Mouse (Mus musculus): ENCODE data around the gene Casr.

Gene Casr

DNA sequence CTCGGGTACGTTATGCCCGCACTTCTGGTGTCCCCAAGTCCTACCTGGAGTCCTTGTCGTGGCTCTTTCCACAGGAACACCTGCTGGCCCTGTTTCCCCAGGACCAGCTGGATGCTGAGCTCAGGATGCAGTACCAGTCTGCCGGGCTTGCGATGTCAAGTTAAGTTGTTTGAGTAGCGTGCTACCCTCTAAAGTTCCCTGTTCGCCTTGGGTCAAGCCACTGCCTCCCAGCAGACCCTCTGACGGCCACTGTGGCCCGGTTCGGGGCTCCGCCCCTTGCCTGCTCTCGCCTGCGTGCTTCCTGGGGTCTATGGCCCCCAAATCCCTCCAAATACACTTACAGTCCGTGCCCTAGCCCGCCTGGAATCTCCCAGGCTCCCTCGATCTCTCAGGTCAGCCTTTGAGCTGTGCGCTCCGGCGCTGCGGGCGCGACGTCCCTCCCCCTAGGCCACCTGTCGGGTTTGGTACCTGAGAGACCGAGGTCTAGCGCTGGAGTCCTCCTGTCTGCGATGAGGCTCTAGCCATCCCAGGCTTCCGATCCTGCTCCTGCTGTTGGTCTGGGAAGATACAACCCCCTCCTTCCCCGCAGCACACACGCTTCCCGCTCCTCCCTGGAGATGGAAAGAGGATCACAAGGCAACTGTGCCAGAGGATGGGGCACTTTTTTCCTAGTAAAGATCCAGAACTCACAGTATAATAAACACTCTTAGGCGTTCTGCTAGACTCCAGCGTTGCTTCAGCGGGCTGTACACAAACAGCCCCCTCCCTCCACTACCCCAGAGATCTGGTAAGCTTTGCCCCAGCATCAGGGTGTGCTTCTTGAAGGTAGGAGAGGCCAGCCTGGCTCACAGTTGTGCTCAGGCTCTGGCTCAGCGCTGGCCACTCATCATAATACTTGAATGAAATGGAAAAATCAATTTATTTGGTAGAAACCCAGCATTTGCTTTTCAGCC is at the start of gene Casr:
TSS of gene Casr (minus strand) at position 756 of the 953 bp plus-strand sequence.
- peak; percentile 23 for DNase-seq (ENCODE audit: low read depth, low spot score)

DNA sequence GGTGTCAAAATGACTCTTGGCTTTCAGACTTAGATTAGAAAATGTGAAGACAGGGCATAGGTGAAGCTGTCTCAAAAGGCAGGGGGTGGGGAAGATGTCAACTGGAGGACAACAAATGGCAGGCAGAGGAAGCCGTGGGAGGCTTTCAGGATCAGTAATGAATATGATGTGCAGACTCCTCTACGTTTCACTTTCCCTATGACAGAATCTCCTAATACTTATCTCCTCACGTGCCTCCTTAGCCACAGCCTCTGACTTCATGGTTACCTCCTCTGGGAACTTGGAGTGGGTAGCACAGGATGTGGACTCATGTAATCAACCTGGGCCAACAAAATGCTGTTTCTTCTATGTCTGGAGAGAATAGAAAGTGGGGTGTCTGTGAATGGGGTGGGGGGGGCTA is 40.7 kb upstream of the Casr start:
- no peak for DNase-seq (ENCODE audit: low read depth, low spot score)

DNA sequence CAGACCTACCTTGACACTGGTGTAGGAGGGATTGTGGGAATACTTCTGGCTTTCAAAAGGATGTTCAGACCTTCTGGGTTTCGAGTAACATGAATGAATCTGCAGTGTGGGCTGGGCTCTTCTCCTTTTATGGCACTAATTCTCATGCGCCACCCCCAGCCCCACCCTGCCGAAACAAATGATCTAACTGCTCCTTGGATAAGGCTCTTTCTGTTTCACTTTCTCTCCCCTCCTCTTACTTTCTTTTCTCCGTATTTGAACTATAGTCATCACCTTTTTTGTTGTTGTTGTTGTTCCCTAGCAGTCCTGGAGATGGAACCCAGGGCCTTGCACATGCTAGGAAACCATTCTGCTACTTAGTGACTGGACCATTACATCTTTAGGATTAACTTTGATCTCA is 36.3 kb upstream of the Casr start:
- no peak for DNase-seq (ENCODE audit: low read depth, low spot score)

DNA sequence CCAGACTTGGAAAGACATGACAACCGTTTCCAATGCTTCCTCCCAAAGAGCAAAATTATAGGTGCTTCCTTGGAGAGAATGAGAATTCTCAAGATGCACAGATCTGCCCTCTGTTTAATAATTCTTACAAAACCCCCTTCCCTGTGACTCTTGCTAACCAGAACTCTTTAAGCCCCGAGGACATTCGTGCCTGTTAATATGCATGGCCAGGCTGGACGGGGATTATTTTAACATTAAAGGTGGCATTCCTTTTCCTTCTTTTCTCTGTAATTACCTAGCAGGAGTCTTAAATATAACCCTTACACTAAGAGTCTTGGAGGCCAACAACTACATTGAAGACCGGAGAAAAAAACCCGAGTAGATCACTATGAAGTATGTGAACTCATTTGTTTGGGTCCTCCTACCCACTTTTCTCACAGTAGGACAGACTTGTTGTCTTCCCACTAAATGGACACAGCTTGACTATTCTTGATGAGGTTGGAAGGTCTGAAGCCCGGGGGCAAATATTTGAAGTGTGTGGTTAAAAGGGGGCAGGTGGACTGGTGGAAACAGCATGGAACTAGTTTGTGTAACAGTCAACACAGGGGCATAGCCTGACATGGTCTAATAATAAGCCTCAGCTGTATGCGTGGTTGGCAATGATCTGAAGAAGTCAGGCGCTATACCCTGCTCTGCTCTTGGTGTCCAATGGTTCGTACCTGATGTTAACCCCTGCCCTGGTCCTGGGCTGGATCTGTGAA is 34.9 kb upstream of the Casr start:
- DNase-seq (ENCODE audit: low read depth, low spot score): no peak

DNA sequence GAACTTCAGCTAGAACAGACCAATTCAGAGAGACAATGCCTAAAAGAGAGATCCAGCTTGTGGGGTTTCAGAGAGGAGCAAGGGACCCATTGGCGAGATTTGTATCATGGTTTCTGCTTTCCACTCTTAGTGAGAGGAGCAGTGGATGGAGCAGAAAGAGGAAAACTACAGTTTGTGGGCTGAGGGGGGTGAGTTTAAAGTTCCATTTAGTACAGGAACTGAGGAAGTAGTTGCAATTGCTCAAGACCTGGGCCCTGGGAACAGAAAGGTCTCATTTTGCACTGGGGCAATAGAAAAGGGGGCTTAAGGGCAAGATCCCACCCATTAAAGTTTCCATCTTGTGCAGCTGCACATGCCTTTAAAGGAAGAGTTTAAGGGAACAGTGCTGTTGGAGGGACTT is 28.0 kb upstream of the Casr start:
- no peak for DNase-seq (ENCODE audit: low read depth, low spot score)

DNA sequence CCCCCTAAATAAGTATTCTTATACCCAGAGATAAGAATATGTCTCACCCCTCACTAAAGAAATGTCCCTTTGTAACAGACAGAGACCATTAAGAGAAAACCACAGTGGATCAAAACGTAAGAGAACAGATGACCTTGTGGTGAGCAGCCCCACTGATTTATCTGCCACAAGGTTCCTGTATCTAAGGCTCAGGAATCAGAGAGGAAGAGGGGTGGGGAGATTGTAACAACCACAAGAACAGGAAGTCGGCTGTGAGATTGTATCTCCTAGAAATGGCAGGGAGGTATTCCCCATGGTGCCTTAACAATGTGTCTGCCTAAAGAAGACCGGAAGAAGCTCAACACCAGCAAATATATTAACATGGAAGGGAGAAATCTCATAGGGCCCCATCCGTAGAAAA is 26.0 kb upstream of the Casr start:
- DNase-seq (ENCODE audit: low read depth, low spot score): no peak

DNA sequence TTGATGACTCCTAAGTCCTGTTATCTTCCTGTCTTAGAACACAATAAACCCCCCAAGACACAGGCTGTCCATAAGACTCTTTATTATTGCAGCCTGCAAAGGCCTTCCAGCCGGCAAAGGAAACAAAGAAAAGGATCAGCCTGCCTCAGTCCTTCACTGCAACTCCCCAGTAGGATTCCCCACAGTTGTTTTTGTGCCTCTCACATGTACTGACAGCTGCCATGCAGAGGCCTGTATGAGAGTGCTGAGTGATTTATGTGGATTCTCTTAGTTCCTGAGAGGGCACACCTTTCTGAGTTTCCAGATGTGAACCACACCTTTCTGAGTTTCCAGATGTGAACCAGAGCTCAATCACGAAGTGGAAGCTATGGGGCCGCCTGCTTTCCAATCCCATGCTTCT is 20.1 kb upstream of the Casr start:
- no peak for DNase-seq (ENCODE audit: low read depth, low spot score)

DNA sequence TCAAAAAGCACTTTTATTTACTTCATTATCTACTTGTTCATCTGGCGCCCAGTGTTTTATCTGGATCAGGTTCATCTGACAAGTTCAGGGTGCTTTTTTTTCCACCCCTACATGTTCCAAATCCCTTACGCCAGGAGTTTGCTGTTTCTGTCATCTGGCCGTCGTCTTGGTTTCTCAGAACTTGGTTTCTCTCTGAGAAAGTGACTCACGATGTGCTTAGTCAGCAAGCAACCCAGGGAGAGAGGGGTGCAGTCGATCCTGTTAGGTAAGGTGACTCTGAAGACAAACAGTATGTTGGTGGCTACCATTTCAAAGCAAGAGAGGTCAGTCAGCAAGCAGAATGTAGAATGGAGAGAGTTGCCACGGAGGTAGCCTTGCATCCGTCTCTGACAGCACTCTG is 10.0 kb upstream of the Casr start:
- DNase-seq (ENCODE audit: low read depth, low spot score): no peak

DNA sequence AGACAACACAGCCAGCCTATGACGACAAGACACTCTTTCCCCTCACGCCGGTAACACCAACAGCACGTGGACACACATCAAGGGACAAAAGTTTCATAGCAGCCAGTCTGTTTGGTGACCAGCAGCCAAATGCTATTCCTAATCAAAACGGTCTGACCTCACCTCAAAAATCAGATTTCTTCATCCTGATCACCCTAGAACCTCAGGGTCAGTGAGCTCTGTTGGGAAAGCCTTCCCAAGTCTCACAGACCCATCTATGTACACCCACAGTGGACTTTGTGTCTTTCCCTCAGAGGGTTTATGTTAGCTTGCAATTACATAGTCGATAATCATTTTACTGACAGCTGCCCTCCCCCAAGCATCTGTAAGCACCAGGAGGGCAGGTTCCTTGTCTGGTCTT is 2.4 kb downstream of the Casr start:
- no peak for DNase-seq (ENCODE audit: low read depth, low spot score)

DNA sequence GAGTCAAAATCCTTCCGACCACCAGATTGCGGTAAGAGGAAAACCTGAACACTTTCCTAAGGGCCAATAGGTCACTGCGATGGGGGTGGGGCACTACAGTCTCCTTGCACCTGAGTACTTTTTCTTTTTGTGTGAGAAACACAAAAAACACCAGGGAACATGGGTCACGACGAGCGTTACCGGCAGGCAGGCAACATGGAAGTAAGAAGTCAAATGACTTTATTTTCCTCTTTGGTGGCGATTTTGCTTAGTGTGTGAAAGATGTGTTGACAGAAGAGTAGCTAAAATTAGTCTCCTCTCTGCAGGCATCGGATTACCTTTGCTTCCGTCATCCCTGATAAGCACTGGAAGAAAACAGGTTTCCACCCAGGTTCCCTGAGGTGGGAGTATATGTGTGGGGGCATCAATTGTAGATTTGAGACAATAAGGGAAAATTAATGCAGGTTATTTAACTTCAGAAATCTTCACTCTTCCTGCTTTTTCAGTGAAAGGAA is 6.2 kb downstream of the Casr start:
- no peak for DNase-seq (ENCODE audit: low read depth, low spot score)

DNA sequence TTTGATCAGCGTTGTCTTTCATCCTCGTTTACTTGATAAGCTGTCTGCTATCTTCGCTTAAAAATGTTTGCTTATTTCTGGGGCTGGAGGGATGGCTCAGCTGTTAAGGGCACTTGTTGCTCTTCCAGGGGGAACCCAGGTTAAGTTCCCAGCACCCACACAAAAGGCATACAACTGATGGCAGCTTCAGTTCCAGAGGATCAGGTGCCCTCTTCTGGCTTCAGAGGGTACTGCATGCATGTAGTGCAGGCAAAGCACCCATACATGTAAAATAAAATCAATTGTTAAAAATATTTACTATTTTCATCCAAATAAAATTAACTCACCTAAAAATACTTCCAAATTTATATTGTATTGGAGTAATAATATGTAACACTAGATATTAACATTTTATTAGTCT is 8.3 kb downstream of the Casr start:
- peak; percentile 63 for DNase-seq (ENCODE audit: low read depth, low spot score)

DNA sequence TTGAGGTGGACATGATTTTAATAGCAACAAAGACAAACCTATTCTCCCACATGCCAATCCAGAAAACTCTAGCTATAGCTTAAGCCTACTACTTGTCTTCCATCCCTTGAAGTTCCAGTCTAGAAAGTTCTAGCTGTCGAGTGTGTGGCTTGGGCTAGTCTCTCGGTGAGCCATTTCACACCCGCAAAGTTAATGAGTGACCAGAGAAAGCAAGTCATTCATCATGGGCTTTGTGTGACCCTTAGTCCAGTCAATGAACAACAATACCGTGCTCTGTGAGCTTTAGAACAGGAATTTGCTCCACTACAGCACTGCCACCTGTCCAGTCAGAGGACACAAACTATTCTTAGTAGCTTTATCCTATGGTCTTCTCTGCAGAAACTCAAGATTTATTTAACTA is 16.6 kb downstream of the Casr start:
- no peak for DNase-seq (ENCODE audit: low read depth, low spot score)

DNA sequence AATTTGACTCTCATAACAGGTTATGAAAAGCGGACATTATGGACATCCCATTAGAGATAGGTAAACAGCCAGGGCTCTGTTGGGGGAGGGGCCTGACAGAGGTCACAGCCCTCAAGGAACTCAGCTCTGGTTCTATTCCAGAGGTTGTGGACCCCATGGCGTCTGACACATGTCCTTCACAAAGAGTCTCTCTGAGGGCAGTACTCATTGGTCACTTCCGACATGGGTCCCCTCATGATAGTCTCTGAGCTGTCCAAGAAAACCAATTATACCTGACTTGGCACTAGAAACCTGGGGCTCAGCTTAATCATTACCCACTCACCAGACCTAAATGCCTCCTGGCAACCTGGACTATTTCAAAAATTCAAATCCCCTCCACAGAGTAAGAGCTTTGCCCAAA is 18.9 kb downstream of the Casr start:
- no peak for DNase-seq (ENCODE audit: low read depth, low spot score)

DNA sequence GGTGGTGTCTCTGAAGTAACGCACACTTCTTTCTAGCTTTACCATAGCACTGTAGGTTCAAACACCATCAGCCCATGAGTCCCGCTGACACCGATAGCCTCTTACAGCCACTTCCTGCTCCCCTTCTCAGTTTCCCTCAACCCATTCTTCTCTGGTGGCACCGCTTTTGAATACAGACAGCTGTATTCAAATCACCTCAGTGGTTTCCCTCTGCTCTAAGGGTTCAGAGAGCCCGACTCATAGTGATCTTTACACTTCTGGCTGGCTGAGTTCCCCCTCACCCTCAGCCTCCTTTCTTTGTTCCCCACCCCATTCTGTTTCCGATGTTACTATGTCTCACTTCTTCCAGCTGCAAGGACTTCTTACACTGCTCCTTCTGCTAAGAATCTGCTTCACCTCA is 21.1 kb downstream of the Casr start:
- DNase-seq (ENCODE audit: low read depth, low spot score): no peak

DNA sequence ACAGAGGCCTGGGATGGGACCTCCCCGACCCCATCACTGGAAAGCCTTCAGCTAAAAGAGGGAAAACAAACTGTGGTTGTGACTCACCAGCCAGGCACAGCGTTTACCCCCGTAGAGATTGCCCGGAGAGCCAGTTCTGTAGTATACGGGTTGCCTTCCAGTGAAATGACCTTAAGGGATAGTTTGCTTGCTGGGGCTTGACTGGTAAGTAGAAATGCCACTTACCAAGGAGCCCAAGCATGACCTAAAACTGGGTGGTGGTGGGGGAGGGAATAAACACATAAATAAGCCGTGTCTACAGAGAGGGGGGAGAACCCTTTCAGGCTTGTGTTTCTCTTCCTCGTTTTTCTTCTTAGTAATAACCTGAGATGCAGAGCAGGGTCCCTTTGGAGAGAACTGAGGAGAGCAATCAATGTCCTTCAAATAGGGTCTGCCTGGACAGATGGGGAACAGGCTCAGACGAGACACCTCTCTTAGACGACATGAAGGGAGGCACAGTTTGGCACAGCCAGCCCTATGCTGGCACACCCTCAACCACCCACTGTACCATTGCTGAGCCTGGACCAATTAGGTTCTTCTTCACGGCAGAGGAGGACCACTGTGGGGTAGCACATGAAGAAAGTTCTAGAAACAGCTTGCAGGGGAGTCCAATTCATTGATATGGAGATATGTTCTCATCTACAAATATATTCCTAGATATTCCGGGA is 28.8 kb downstream of the Casr start:
- no peak for DNase-seq (ENCODE audit: low read depth, low spot score)

DNA sequence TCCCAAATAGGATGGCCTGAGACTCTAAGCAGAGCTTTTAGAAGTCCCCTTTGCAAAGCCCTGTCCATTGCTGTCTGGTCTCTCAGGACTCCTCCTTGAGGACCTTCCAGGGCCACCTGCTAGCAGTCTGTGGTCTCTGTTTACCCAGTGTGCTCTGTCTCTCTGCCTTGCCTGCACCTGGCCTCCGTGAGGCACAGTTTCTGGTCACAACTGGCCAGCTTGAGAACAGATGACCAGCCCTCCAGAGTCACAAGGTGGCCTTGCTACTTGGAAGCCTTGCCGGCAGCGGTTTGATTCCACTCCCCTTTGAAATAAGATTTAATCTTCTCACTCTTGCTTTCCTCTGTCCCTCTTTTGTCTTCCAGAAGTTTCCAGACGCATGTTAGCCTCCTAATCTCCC is 29.9 kb downstream of the Casr start:
- DNase-seq (ENCODE audit: low read depth, low spot score): no peak

DNA sequence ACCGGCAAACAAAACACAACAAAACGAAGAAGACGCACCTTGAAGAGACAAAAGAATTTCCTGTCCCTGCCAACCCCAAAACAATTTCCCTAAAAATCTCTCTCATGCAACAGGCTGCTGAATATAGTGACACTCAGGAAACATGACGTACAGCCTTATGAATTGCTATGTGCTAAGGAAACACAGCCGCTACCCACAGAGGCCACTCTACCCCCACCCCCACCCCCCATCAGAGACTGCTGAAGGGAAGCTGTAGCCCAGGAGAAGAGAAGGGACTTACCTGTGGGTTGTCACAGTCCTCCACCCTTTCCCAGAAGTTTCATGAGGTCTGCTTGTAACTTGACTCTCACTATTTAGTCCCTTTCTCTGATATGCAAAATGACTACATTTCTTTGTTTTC is 30.3 kb downstream of the Casr start:
- no peak for DNase-seq (ENCODE audit: low read depth, low spot score)

DNA sequence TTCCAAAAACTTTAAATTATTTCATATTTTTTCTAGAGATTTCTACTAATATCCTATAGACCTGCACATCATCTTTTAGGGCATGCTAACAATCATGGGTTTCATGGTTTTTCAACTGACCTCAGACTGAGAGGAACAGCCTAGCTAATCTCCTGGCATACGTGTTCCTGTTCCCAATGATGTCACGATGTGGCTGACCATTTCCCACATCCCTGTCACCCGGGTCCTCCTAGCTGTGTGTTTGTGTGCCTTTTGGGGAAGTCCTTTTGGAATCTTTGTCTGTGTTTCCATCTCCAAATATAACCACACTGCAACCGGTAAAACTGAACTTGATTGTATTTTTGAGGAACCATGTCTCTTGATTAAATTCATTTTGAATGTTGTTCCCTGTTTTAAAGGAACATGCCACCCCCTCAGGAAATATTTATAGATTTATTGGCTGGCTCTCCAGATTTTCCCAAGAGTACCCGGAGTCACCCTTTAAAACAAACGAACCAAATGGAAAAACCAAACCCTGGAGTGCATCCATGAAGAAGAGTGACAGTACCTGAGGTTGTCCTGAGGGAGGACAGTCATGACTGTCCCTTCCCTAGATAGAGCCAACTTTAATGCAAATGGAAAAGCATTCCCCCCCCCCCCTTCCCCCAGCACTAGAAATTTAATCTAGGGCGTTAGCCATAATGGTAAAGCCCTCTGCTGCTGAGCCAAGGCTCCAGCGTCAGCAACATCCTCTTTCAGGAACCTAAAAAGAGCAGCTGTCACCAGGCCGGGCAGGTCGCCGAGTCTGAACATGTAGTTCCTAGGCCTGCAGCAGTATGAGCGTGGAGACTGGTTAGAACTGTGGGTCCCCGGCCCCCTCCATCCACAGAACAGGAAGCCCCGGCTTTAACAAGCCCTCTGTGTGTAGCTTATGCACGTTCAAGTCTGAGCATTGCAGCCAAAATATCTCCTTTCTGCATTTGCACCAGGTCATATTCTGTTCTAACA is 31.1 kb downstream of the Casr start:
- DNase-seq (ENCODE audit: low read depth, low spot score): no peak

DNA sequence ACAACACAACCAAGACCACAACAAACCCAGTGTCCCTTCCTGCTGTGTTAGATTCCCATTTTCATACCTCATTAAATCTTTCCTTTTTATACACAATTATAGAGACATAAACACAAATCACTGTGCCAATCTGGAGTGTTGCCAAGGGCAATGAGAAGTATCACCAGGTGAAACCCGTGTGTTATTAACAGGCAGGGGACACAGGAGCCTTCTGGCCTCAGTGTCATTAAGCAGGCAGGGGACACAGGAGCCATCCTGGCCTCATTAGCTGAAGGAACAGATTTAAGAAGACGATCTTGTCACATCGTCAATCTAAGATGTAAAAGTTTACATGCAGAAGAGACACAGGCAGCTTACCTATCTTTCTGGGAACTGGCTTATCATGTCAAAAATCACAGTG is 33.1 kb downstream of the Casr start:
- no peak for DNase-seq (ENCODE audit: low read depth, low spot score)

DNA sequence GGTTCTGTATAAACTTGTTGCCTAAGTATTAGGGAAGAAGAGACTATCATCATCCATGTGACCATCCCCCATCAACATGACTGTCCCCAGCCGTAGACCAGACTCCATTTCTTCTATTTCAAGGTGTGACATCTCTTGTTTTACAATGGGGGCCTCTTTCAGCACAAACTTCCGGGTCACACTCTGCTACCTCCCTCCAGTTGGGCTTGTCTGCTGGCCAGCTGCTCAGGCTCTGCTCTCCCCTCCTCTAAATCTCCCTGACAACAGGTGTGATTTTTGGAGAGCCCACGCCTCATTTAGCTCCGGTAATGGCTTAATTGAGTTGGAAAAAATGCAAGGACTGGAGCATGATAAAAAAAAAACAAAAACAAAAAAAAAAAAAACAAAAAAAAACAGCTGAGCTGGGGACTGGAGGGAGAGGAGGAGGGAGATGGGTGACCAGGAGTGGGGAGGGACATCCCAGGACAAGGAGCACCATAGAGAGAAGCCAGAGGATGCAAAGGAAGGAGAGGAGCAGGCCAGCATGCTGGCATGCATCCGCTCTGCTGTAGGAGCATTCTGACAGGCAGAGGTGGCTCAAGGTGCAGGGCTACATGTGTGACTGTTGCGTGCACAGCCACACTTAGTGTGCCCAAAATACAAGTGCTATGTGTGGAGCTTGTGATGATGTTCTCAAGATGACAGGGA is 35.2 kb downstream of the Casr start:
- DNase-seq (ENCODE audit: low read depth, low spot score): no peak
